Mouse (Mus musculus): ENCODE data around the gene Acvr1b. TPM values are rescaled to one million over a fixed set of nuclear protein-coding genes. Genes with fewer than 3 reads are reported as not detected.

The Acvr1b gene
- total RNA-seq, 2 experiments from 2014 or later: 88.8 to 90.3 TPM

DNA sequence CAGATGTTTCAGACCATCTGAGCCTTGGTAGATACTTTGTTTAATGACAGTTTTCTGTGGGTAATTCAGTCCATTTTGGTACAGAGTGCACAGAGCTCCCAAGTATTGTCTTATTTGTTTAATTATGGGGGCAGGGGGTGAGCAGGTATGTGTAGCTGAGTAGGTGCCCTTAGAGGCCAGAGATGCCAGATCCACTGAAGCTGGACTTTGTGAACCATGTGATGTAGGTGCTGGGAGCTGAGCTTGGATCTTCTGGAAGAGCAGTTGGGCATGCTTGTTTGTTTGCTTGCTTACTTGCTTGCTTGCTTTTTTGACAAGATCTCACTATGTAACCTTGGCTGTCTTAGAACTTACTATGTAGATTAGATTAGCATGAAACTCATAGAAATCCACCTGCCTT, 23.1 kb downstream of the Acvr1b start:
- no peak for DNase-seq (ENCODE audit: low spot score in 2 of 2)

GRCm38 (mm10) chr15:101197497-101198179, 23.8 kb downstream of the Acvr1b start:
- DNase-seq (ENCODE audit: low spot score in 2 of 2): no peak

DNA sequence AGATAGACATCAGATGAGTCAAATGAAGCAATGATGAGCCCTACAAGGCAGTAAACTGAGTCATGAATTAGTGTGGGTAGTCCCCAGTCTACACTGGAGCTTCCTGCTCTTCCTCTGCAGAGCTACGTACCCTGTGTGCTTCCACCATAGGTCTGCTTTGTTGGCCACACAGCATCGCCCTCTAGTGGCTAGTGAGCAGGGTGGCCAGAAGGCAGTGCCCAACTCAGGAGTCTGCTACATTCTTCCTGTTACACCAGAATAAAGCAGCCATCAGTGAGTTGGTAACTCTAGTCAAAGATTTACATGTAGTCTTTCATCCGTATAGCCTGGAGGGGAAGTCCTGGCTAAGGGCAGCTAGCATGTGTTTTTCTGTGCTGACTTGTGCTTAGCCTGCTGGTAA, 24.4 kb downstream of the Acvr1b start:
- peak; percentile 59 to 75 for DNase-seq (ENCODE audit: low spot score in 2 of 2)

DNA sequence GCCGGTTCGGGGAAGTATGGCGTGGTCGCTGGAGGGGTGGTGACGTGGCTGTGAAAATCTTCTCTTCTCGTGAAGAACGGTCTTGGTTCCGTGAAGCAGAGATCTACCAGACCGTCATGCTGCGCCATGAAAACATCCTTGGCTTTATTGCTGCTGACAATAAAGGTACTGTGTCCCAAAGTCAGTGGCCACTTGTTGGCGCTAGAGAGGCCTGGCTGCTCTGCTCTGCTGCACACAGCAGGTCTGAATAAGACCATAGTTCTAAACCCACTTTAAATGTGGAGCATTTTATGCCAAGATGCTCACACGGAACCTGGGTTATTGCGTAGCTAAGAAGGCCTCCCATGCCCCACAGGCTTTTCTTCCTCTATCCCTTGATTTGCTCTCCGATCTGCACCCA, 25.0 kb downstream of the Acvr1b start:
- DNase-seq (ENCODE audit: low spot score in 2 of 2): no peak

GRCm38 (mm10) chr15:101200777-101201295, 27.0 kb downstream of the Acvr1b start:
- no peak for DNase-seq (ENCODE audit: low spot score in 2 of 2)

- no peak for DNase-seq (ENCODE audit: low spot score in 2 of 2)
These were observed 27.5 kb downstream of the Acvr1b start for GRCm38 (mm10) chr15:101201414-101201813.

GRCm38 (mm10) chr15:101203673-101204072, 29.8 kb downstream of the Acvr1b start:
- DNase-seq (ENCODE audit: low spot score in 2 of 2): no peak

- DNase-seq (ENCODE audit: low spot score in 2 of 2): no peak
These were observed 30.9 kb downstream of the Acvr1b start for GRCm38 (mm10) chr15:101204781-101205180.

GRCm38 (mm10) chr15:101210228-101210627, 36.4 kb downstream of the Acvr1b start:
- peak in 1 of 2 experiments; percentile 67 for DNase-seq (ENCODE audit: low spot score in 2 of 2)

- no peak for DNase-seq (ENCODE audit: low spot score in 2 of 2)
These were observed 37.2 kb downstream of the Acvr1b start for GRCm38 (mm10) chr15:101210998-101211613.

DNA sequence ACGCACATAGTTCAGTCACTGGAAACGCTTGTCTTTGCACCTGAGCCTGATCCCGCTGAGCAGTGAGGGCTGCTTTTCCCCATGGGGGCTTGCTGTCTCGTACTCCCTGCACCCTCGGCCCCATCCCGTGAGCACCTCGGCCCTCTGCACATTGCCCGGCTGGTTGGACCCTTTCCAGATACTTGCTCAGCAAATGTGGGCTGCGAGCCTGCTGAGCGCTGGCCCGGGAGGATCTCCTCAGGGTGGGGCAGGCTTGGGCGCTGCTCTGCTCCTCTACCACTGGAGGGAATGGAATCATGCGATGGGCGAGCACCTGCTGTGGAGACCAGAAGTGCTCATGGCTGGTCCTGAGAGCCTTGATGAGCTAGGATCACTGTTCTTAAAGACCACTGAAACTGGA, 38.6 kb downstream of the Acvr1b start:
- no peak for DNase-seq (ENCODE audit: low spot score in 2 of 2)

DNA sequence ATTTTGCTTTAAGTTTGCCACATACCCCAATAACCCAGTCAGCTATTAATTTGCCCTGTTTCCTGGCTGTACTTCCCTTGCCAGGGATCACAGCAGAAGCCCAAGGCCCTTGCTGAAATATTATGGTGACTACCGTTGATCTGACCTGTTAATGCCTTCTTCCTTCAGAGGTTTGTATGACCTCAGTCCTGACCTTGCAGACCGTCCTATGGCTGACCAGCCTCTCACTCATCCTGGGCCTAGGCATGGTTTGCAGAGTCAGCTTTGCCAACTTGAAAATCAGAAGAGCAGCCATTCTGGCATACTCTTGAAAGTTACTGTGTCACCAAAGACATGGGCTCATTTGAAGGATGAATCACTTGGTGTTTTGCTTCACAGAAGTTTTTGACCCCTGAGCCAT, 41.3 kb downstream of the Acvr1b start:
- no peak for DNase-seq (ENCODE audit: low spot score in 2 of 2)

GRCm38 (mm10) chr15:101216036-101216435, 42.2 kb downstream of the Acvr1b start:
- no peak for DNase-seq (ENCODE audit: low spot score in 2 of 2)

DNA sequence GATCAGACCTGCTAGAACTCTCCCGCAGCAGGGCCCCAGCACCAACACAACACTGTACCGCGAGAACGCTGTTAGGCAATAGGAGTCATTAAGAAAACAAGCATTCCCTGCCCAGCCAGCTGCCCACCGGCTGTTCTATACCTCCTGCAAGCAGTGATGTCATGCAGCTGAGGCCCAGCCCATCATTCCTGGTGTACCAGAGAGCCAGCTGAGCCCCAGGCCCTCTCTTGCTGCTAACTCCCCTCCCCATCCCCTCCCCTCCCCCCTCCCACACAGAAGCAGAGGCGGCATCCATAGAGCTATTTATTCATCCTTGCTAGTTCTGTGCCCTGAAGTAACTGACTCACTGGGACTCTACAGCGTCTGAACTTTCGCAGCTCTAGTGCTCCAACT, 47.0 kb downstream of the Acvr1b start:
- DNase-seq (ENCODE audit: low spot score in 2 of 2): no peak

DNA sequence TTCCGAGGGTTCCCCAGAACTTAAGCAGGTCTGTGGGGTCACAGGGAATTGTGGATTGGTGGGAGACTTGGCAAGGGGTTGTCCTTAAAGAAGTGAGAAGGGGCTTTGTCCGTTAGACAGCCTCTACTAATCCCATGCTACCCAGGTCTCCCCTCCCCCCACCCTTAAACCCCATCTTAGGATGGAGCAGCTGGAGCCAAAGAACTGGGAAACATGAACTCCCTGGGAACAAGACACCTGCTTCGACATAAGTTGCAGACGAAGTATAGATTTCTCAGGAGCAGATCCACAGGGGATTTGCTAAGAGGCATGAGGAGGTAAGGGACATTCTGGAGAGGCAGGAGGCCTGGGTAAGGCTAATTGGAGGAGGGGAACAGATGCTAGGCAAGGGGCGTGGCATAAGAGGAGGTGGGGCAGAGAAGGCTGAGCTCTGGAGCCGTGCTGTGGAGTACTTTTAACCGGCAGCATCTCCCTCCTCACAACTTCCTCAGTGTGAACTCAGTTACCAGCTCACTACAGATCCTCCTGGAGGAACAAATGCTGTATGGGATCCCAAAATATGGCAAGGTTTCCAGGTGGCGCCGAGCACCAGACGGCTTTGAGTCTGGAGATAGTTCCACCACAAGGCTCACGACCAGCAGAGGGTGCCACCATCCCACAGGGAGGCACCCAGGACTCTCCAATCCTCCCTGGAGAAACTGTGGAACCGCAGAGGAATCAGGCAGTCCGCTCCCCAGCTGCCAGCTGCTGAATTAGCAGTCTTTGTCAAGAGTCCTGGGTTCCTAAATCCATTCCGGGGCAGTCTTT, 47.6 kb downstream of the Acvr1b start:
- peak; percentile 86 to 95 for DNase-seq (ENCODE audit: low spot score in 2 of 2)

GRCm38 (mm10) chr15:101222897-101223482, 49.1 kb downstream of the Acvr1b start:
- DNase-seq (ENCODE audit: low spot score in 2 of 2): no peak

GRCm38 (mm10) chr15:101223596-101223995, 49.7 kb downstream of the Acvr1b start:
- DNase-seq (ENCODE audit: low spot score in 2 of 2): no peak

- peak; percentile 91 to 94 for DNase-seq (ENCODE audit: low spot score in 2 of 2)
These were observed 50.4 kb downstream of the Acvr1b start, which contains the start of gene Grasp for GRCm38 (mm10) chr15:101224006-101224906. TSS of gene Grasp (plus strand) at chr15:101224188.

- no peak for DNase-seq (ENCODE audit: low spot score in 2 of 2)
These were observed 51.1 kb downstream of the Acvr1b start for GRCm38 (mm10) chr15:101224977-101225376.

- no peak for DNase-seq (ENCODE audit: low spot score in 2 of 2)
These were observed 54.1 kb downstream of the Acvr1b start for GRCm38 (mm10) chr15:101227971-101228370.

Measured in layer of hippocampus, adult 18-20 months (tissue).